Mouse (Mus musculus): Measurements from ENCODE around the gene Elmod3.

DNA sequence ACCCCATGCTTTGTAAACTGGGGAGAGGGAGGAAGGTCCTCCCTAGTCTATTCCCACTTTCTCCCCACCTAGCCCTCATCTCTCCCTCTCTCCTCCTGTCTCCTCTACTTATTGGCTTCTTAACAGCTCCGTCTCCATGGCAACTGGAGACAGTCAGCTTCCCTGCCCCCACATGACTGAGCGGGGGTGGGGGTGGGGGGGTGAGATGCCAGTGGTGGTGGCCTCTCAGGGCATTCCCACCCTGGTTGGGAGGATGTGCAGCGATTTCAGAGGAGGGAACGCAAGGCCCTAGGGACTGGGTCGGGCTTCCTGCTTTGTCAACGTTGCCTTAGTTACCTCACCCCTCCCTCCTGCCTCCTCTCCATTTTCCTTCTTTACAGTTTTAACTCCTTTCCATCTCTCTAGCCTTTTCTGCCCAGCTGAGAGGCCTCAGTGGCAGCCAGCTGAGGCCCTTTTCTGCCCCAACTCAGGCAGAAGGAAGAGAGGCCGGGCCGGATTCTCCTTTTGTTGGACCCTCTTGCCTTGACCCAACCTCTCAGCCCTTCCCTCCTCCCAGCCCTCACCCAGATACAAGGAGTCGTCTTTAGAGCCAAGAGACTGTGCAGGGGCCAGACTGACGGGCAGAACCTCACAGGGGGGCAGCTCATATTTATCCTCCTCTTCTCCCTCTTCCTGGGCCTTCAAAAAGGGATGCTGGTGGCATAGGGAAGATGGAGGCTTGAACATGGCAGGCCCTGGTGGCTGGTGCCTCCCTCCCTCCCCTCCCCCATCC lies 78.1 kb downstream of the Elmod3 start:
- TF ChIP-seq CTCF (IDR thresholded peaks at IDR 0.05; ENCODE audit: low read depth) (no peak), EP300 (IDR thresholded peaks at IDR 0.05; ENCODE audit: low read depth) (no peak)

All from liver, postnatal 0 days (tissue).